Mouse (Mus musculus) limb, embryonic 14.5 days (tissue): ENCODE measurements around the gene Ms4a6d. TPM values are rescaled to one million over a fixed set of nuclear protein-coding genes. Genes with fewer than 3 reads are reported as not detected.

ENCODE experiments used
- ATAC-seq: fragments of 200-750 bp; cut with Nextera tagmentation; 2 replicates; pipeline ENCODE4 v1.8.0; 2017; ENCODE audit warnings: low read depth, moderate number of reproducible peaks, moderate TSS enrichment; ENCODE audit not compliant: low FRiP score
- DNase-seq: peaks from one replicate; pipeline ENCODE4 v3.0.0-alpha.2; 2015; ENCODE audit warnings: low spot score
- H3K27ac ChIP-seq: fragments of 300-500 bp; sonication (generic); replicated peaks from 2 replicates; pipeline ENCODE4 v1.5.1; 2014; ENCODE audit warnings: low read depth, mild to moderate bottlenecking, low read length, moderate library complexity, mixed read lengths
- H3K27me3 ChIP-seq: fragments of 300-500 bp; sonication (generic); 2 replicates; pipeline ENCODE4 v1.6.1; 2014; ENCODE audit warnings: low read length, mixed read lengths; ENCODE audit not compliant: control insufficient read depth, insufficient read depth
- H3K36me3 ChIP-seq: fragments of 300-500 bp; sonication (generic); 2 replicates; pipeline ENCODE4 v1.6.1; 2014; ENCODE audit warnings: mild to moderate bottlenecking, low read length, moderate library complexity, mixed read lengths; ENCODE audit not compliant: control insufficient read depth, insufficient read depth
- H3K4me1 ChIP-seq: fragments of 300-500 bp; sonication (generic); 2 replicates; pipeline ENCODE4 v1.6.1; 2014; ENCODE audit warnings: antibody characterized with exemption, low read length, mixed read lengths; ENCODE audit not compliant: control insufficient read depth, insufficient read depth
- H3K4me2 ChIP-seq: fragments of 300-500 bp; sonication (generic); replicated peaks from 2 replicates; pipeline ENCODE4 v1.6.1; 2014; ENCODE audit warnings: low read depth, mild to moderate bottlenecking, low read length, moderate library complexity; ENCODE audit not compliant: severe bottlenecking
- H3K4me3 ChIP-seq: fragments of 300-500 bp; sonication (generic); replicated peaks from 2 replicates; pipeline ENCODE4 v1.5.1; 2014; ENCODE audit warnings: low read length
- H3K9ac ChIP-seq: fragments of 300-500 bp; sonication (generic); 2 replicates; pipeline ENCODE4 v1.6.1; 2014; ENCODE audit warnings: mild to moderate bottlenecking, low read depth, low read length, moderate library complexity; ENCODE audit not compliant: severe bottlenecking
- H3K9me3 ChIP-seq: fragments of 300-500 bp; sonication (generic); 2 replicates; pipeline ENCODE4 v1.6.1; 2016; ENCODE audit warnings: low read length; ENCODE audit not compliant: control insufficient read depth
- POLR2A ChIP-seq: fragments of 200-500 bp; IDR thresholded peaks from 2 replicates; pipeline ENCODE4 v1.8.0; 2012; ENCODE audit warnings: inconsistent platforms, mild to moderate bottlenecking, moderate library complexity, borderline replicate concordance; ENCODE audit not compliant: insufficient read depth, insufficient read length; ENCODE audit errors: extremely low read depth
- WGBS: fragments of 180-500 bp; shearing (Covaris S2); extraction: QIAGEN DNeasy Blood & Tissue Kit; methylation state at CpG from one replicate; pipeline ENCODE4 v1.1.7; 2014; 5-methylcytosine and 5-hydroxymethylcytosine counted together
- polyA plus RNA-seq, 2 experiments: library from polyadenylated mRNA; depleted of rRNA in 1 of 2; stranded (reverse) in 1 of 2; unstranded in 1 of 2; fragments of >200 nt; fragmentation: Nextera tagmentation in 1 of 2; extraction: Ambion mirVana in 1 of 2; gene quantifications; 2 replicates each; pipeline versions ENCODE4 v1.2.1 to v1.2.3; 2012 to 2014

The Ms4a6d gene
- polyA plus RNA-seq, 2 experiments, result 5.3 to 7.4 TPM

DNA sequence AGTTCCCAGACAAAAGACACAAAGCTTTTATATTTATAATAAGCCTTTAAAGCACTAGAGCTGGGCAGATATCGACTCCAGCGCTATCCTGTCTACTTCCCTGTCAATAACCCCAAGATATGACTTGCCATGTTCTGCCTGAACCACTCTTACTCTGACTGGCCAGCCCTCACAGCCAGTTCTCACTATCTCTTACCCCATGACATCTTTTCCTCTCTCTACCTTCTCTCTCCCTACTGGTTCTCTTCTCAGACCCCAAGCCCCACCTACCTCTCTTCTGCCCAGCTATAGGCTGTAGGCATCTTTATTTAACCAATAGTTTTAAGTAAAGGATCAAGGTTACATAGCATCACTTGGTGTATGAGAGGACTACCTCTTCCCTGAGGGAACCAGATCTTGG is 29.7 kb upstream of the Ms4a6d start:
- TF ChIP-seq POLR2A, result no peak
- WGBS, result 83% methylated on average over 2 of the region's 2 CpGs
- DNase-seq, result no peak
- Histone ChIP-seq H3K9ac (no peak overlapping the region), H3K4me3 (no peak overlapping the region), H3K9me3 (no peaks in the 10 kb centered on the region), H3K4me2 (no peak overlapping the region), H3K4me1 (no peaks in the 10 kb centered on the region), H3K36me3 (no peaks in the 10 kb centered on the region), H3K27ac (no peak overlapping the region), H3K27me3 (no peaks in the 10 kb centered on the region)
- ATAC-seq, result no peak

- TF ChIP-seq POLR2A, result no peak
- Histone ChIP-seq H3K36me3 (no peaks in the 10 kb centered on the region), H3K27ac (no peak overlapping the region), H3K4me1 (no peaks in the 10 kb centered on the region), H3K4me3 (no peak overlapping the region), H3K4me2 (no peak overlapping the region), H3K27me3 (no peaks in the 10 kb centered on the region), H3K9me3 (no peaks in the 10 kb centered on the region), H3K9ac (no peak overlapping the region)
- no peak for DNase-seq
- WGBS, result 77% methylated on average over 1 of the region's 1 CpGs
- no peak for ATAC-seq
These were observed 29.1 kb upstream of the Ms4a6d start for GRCm38 (mm10) chr19:11633732-11634131.

DNA sequence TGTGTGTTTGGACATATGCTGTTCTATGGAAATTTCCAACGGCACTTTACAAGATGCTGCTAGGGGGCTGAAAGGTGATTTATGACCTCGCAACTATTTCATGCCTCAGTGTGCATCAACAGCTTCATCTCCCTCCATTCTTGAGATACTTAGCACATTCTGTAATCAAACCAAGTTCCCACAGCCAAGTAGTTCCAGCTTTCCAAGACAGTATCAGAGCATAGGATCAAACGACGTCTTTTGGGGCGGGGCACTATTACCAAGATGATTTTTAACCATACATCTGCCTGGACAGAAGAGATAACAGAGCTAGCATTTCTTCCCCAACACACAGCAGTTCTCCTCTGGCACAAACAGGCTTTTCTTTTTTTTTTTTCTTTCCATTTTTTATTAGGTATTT is 20.6 kb upstream of the Ms4a6d start:
- H3K4me3 ChIP-seq, result no peak overlapping the region
- H3K9me3 ChIP-seq, result no peaks in the 10 kb centered on the region
- H3K36me3 ChIP-seq, result no peaks in the 10 kb centered on the region
- no peak overlapping the region for H3K27ac ChIP-seq
- no peak overlapping the region for H3K9ac ChIP-seq
- TF ChIP-seq POLR2A, result no peak
- H3K27me3 ChIP-seq, result no peaks in the 10 kb centered on the region
- H3K4me2 ChIP-seq, result no peak overlapping the region
- H3K4me1 ChIP-seq, result no peaks in the 10 kb centered on the region
- ATAC-seq (no peak), DNase-seq (no peak)
- 60% methylated on average over 5 of the region's 5 CpGs for WGBS

DNA sequence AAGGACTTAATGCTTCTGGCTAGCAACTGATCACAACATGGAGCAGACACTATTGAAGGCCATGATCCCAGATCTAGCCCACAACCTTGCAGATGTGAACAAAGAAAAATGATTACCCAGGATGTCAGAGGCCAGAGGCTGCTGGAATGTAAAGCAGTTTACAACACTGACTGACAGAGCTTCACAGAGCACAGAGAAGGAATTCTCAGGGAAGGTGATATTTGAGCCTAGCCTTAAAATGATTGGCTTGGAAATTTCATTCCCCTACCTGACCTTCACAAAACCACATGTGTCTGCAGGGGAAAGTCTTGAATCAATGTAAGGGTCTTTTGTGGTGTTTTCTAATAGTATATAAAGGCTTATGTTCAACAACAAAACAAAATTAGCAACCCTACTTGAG is 20.2 kb upstream of the Ms4a6d start:
- no peaks in the 10 kb centered on the region for H3K9me3 ChIP-seq

DNA sequence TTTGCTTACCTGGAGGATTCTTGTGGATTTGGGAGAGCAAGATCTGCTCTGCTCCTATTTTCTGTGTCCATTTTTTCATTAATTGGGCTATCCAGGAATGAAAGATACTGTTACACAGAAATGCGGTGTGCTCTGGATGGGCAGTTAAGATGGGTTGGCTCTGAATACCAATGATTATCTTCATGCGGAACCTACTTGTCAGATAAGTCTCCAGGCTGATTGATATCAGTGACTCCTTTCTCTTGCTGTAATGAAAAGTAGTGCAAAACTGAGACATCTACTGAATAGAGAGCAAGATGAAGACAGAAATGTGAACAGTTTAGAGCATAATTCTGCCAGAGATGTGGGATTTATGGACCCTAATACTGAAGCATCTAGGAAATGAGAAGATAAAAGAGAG is 18.9 kb upstream of the Ms4a6d start, which contains the start of gene Ms4a2:
TSS of gene Ms4a2 (minus strand) at position 169 of the 400 bp plus-strand sequence.
- TF ChIP-seq POLR2A, result no peak
- no peaks in the 10 kb centered on the region for H3K4me1 ChIP-seq
- DNase-seq, result no peak
- H3K4me3 ChIP-seq, result no peak within 1 kb of the TSS
- no peaks in the 10 kb centered on the region for H3K27me3 ChIP-seq
- H3K9me3 ChIP-seq, result no peaks in the 10 kb centered on the region
- H3K9ac ChIP-seq, result no peak within 1 kb of the TSS
- WGBS, result 86% methylated on average over 2 of the region's 2 CpGs
- no peak within 1 kb of the TSS for H3K27ac ChIP-seq
- no peak within 1 kb of the TSS for H3K4me2 ChIP-seq
- ATAC-seq, result no peak
- H3K36me3 ChIP-seq, result no peaks in the 10 kb centered on the region

More for the DNA sequence above, 20.2 kb upstream of the Ms4a6d start:
- no peaks in the 10 kb centered on the region for H3K36me3 ChIP-seq
- H3K4me2 ChIP-seq, result no peak overlapping the region
- no peak overlapping the region for H3K9ac ChIP-seq
- no peaks in the 10 kb centered on the region for H3K4me1 ChIP-seq
- H3K4me3 ChIP-seq, result no peak overlapping the region
- DNase-seq, result no peak
- no peak overlapping the region for H3K27ac ChIP-seq
- no peaks in the 10 kb centered on the region for H3K27me3 ChIP-seq
- no peak for ATAC-seq
- no peak for TF ChIP-seq POLR2A

DNA sequence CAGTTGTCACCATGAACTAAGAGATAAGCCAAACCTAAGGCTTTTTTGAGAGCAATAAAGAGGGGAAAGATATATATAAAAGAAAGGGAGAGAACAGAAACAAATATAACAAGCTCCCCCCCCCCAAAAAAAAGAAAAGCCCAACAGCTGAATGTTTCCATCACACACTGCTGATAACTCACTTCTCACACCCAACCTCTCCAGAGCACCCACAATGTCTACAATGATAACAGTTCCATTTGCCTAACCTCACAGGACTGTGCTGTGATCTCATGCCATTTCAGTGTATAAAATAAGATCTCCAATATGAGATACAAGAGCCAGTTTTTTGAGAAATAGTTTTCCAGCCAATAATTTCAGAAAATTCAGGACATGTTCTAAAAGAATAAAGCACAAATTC is 13.3 kb upstream of the Ms4a6d start:
- H3K36me3 ChIP-seq, result no peaks in the 10 kb centered on the region
- no peak for TF ChIP-seq POLR2A
- ATAC-seq (no peak), DNase-seq (no peak)
- no peak overlapping the region for H3K4me3 ChIP-seq
- H3K27me3 ChIP-seq, result no peaks in the 10 kb centered on the region
- H3K4me2 ChIP-seq, result no peak overlapping the region
- H3K9me3 ChIP-seq, result no peaks in the 10 kb centered on the region
- no peak overlapping the region for H3K27ac ChIP-seq
- no peaks in the 10 kb centered on the region for H3K4me1 ChIP-seq
- no peak overlapping the region for H3K9ac ChIP-seq
